Mouse (Mus musculus) left cerebral cortex, adult 18-20 months (tissue): ENCODE results near the gene Sytl2. TPM values are rescaled to one million over a fixed set of nuclear protein-coding genes. Genes with fewer than 3 reads are reported as not detected.

Experiments used
- DNase-seq, 2 experiments: peaks; one replicate each; pipeline ENCODE4 v3.0.0; 2021 to 2022; ENCODE audit warnings: low spot score in 2 of 2, mixed read lengths in 1 of 2
- total RNA-seq, 2 experiments: library from RNA; stranded (reverse); gene quantifications; 2 replicates each; pipeline ENCODE4 v1.2.3; 2021

Sytl2 gene
- total RNA-seq, 2 experiments from 2014 or later = 75.7 to 76.7 TPM

DNA sequence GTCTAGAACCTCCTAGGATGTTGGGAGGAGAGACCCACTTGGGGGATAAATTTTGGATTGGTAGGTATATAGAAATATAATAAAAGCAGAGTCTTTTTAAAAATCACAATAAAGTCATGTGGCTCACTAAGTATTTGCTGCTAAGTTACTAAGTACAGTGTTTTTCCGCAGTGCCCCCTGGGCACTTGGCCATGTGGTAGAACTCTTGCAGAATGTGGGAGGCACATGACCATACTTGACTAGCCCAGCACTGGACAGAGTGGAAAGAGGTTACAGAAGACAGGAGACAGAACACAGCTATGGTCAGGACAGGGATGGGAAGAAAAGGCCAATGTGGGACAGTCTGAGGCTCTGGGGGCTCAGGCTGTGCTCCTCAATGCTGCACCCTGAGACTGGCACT, 4.9 kb downstream of the Sytl2 start:
- no peak for DNase-seq

DNA sequence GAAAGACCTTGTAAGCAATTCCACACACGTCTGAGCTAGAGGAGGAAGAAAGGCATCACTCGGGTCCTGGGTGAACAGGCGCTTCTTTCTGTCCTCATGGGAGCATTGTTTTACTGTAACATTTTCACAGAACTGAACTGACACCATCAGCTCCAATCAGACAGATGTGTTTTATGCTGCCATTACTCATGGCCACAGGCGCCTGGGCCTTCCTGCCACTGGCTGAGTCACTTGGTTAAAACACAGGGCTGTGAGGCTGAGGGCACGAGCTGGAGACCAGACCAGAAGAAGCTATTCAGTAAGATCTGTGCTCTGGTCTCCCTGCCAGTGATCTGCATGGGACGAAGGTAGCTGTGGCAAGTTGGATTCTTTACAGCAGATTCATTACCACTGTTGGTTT, 6.0 kb downstream of the Sytl2 start:
- no peak for DNase-seq

DNA sequence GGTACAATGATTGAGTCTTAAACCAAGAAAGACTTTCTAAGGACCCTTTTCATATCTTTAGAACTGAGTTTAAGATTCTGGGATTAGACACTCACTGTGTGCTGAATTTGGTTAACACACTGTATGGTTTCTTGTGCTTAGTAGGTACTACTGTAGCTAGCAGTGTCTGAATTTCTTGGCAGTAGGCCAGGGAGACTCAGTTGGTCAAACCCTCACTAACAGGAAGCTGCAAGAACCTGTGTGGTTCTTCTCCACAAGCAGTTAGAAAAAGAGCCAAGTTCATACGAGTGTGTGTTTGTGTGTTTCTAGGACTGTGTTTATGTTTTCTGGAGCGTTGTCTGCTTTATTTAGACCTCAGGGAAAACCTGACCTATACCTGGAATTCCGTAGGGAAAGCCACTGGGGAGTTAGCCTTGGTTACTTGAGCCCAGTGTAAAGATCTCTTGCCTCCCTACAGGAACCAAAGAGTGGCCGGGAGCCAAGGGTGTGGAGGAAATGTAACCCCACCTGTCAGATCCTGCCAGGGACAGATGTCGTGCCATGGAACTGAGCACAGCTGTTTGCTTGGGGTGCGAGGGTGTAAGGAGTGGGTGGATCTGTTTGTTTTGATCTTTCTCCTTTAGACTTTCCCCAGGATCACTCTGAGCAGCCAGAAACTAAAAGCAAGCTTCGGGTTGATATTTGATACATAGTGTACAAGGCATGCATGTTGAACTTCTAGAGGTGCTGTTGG, 10.3 kb downstream of the Sytl2 start:
- no peak for DNase-seq

DNA sequence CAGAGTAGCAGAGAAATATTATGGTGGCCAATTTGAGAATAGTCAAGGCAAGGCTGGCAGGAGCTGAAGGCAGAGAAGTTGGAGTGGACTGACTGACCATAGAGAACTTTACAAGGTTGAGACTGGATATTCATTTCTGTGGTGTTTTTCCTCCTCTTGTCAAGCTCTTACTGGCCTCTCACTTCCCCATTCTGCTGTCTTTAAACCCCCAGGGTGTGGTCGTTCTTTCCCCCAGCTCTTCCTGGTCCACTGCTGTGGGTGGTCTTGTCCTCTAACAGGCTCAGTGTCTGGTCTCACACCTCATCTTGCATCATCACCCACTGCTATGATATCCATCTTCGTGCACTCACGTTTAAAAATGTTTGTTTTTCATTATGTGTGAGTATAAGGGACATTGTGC, 11.4 kb downstream of the Sytl2 start:
- DNase-seq = no peak

DNA sequence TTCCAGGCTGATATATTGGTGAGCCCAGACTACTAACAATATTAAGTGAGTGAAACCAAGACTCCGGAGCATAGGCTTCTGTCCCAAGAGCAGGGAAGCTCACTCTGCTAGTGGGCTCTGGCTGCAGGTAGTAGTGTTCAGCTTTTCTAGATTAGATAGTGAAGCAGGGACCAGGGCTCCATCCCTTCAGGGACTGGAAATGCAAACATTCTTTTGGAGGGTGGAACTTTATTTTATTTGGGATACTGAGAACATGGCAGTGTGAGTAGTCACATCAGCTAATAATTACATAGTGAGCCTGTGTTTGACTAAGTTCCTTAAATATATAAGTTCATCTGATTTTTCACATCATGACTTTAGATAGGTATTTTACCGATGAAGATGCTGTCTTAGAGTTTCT, 14.8 kb downstream of the Sytl2 start:
- no peak for DNase-seq

DNA sequence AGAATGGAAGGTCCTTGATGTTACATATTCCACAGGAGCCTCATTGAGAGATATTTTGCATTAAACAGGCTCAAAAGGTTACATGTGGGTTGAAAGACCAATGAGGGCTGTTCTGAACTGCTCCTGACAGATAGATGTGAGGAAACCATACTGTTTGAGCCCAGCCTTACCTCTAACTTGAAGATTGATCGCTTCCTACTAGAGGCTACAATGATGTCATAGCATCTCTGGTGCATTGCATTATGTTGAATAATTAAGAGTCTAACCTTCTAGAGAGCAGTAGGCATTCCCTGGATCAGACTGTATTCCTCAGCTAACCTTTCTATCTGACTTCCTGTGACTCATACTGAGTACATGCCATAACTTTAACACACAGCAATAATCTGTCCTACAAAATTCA, 17.4 kb downstream of the Sytl2 start:
- no peak for DNase-seq

DNA sequence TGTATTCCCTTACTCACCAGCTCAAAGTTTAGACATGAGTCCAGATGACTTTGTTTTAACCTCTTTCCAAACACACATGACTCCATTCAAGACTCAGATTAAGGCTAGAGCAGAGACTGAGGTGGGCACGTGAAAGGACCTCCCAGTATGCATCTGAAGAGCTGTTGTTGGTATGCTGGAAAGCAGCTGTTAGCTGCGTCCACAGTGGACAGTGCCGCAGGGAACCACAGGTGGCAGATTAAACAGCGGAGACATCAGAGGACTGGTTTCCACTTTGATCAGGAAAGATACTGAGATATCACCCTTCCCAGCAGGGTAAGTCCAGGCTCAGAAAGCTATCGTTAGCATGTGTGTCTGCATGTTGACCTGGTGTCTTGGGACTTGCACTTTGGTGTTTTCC, 18.1 kb downstream of the Sytl2 start:
- no peak for DNase-seq

DNA sequence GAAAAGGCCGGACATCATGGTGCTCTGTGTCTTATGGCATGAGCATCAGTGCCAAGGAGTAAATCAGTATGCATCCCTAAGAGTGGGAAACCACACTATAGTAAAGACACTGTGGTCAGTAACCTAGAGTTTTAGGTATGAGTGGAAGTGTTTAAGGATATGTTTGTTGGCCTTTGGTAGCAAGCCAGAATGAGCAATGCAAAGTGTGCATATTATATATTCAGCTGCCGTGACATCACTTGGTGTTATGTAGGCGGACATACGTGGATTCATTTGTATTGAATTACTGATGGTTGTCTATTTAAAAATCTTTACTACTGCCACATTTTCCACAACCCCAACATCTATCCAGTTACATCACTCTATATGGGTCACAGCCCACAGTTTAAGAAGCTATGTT, 23.1 kb downstream of the Sytl2 start:
- DNase-seq = no peak

DNA sequence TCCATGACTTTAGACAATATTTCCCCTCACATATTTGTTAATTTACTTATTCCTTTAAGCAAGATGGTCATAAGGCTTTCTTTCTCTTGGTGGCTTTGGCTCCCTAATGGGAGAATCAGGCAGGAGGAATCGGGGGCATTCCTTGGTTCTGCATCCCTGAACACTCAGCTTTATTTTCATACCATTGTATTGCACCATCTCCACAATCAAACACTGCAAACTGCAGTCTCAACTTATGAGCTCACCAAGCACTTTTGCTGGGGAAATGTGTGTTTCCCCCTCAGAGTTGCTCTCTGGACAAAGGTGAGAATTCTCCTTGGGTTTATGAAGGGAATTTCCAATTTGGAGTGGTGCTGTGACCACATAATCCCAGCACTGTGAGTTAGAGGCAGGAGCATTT, 28.1 kb downstream of the Sytl2 start:
- DNase-seq = no peak

DNA sequence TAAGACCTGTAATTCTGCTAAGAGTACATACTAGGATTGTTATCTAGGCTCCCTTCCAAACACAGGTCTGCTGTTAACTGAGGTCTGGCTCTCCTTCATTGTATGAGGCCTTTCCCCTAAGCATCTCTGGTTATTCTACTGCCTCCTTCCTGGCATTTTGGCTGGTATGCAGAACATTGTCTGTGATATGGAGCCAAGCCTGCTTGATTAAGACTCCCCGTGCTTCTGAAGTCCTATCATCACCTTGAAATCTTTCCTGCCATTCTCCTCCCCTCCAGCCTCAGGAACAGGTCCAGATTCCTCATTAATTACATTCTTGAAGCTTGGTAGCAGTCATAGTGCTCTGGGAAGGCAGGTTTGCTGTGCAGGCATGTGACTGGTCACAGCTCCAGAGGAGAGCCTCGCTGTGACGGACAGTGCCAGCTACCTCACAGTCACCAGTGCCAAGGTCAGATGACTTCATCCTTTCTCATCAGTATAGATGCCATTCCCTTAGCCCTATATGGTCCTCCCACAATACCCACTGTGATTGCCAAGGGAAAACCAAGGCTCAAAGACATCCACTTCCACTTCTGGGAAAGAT, 30.5 kb downstream of the Sytl2 start:
- no peak for DNase-seq

DNA sequence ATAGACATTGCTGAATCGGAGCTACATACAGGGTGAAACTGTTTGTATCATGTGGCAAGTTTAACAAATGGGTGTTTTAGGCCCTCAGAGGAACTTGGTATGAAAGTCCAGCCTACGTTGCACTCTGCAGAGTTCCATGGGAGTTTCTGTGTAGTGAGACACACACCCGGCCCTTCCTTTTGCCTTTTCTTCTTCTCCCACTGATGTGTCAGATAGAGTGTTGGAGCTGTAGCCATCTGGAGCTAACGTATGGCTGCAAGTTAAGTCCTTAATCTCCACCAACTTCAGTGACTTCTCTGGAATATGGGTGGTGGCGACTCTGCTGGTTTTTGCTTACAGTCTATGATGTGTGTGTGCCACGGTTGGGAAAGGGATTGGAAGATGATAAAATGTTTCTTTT, 32.3 kb downstream of the Sytl2 start:
- DNase-seq = no peak

DNA sequence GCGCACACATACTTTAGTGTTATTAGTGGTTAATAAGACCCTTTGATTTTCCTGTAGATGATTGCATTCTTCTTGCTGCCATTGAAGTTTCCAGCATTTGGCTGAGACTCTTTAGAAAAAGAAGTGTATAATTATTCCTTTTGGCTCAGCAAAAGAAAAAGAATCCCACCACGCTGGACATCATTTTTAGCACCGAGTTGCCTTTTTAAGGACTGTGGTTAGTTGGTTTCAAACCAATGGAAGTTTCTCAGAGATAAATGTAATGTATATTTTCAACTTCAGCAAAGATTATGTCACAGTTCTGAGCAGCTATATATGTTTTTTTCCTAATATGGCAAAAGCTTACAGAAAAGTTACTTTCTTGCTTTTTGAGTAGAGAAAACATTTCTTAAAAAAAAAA, 32.8 kb downstream of the Sytl2 start:
- DNase-seq = no peak

DNA sequence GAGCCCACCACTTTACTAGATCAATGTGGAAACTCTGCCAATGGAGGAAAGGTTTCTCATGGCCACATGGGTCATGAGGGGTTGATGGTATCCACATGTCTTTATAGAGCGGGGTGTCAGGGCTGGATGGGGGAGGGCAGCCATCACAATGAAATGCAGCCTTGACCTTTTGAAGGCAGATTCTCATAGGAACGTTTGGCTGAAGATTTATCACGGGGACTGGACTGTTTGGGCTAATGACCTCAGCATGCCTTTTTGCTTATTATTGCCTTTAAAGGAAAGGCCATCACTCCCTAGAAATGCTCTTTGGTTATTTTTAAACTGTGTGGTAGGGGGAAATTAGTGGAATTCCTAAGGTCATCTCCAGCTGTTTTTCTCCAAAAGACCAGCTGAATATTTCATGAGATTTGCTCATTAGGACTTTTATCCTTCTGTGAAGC, 33.7 kb downstream of the Sytl2 start:
- DNase-seq = no peak

DNA sequence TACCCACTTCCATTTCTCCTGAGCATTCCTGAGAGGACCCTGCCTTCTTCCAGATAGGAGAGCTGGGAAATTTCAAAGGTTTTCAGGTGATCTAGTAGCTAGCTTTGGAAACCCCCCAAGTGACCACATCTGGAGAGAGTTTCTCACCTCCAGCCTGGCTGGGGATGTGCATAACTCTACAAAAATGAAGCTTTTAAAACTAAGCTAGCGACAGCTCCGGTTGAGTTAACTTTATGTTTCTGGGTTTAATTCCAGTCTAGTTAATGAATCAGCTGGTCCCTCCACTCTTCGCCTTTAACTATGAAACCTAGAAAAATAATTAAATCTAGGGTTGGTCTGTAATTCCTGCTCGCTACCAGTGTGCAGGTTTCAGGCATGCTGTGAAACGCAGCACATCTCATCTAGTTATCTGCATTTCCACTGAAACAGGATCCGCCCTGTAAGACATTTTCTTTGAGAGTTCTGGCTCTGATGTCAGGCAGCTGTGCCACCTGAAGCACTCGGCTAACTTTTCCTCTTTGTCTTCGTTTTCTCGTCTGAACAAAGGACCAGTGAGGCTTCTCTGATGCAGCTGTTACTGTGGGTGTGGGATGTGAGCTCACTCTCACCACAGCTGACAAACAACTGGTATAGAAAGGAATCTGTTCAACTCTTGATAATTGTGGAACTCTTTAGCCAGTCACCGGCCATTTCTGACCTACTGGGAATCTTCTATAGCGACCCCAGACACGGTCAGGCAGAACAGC, 39.3 kb downstream of the Sytl2 start:
- DNase-seq = no peak

DNA sequence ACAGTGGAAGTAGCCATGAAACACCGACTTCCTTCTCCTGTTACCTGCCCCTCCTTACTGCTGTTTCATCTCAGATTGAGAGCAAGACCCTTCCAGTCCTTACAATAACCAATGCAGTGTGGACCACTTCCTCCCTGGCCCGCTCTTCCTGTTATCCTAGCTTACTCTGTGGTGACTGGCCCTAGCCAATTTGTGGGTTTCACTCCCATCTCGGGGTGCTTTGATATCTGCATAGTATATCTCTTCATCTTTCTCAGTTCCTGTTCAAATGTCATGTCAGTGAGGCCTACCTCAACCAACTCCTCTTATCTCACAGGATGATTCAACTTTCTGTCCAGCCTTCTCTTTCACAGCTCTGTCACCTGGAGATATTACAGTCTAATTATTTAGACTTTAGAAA, 42.9 kb downstream of the Sytl2 start:
- no peak for DNase-seq

DNA sequence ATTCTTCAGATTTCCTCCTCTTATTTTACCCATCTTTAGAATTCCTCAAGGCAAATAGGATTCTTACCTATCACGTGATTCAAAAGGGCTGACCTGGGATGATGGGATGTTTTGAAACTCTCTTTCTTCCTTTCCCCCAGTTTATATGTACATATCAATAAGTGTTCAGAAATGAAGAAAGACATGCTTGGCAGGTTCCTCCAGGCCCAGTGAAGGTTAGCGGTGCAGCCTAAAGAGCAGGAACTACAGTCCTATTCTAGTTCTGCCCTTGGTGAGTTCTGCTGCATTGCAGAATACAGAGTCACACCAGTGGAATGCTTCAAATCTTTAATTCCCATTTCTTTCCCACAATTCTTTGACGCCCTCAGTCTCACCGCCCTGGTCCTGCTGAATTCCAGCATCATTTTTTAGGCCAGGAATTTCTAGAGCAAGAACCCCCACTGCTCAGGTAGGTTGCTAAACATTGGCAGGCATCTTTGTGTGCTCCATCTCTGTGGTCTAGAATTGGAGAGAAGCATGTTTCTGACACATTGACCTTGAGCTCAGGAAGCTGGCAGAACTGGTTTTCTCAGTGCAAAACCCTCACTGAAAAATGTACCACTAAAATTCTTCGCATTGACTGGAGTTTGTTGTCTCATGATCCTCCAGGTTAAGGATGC, 45.9 kb downstream of the Sytl2 start:
- no peak for DNase-seq

DNA sequence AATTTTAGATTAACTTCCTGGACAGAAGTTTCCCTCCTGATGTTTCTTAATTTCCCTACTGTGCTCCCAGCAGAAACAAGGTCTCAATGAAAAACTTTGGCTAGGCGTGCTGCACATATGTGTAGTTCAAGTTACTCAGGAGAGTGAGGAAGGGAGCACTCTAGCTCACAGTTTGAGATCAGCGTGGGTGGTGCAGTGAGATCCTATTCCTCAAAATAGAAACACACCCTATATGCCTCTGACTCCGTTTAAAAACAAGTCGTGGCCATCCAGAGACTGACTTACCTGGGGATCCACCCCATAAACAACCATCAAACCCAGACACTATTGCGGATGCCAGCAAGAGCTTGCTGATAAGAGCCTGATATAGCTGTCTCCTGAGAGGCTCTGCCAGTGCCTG, 47.0 kb downstream of the Sytl2 start:
- DNase-seq = peak; percentile 28 to 51

DNA sequence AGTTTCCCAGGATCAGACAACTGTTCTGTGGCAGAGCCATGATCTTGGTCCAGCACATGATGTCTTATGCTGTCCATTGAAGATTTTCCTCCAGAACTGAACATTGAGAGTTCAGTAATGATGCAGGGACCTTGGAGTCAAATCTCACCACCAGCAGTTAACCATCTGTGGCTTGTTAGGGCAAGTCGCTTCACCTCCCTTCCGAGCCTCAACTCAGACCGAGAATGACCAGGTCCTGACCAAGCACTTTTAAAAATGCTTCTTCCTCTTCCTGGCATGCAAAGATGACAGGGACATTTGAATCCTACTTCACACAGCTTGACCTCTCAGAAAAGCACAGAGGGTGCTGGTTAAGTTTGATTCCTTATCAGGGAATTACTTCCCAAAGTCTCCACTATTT, 50.1 kb downstream of the Sytl2 start:
- DNase-seq = no peak

DNA sequence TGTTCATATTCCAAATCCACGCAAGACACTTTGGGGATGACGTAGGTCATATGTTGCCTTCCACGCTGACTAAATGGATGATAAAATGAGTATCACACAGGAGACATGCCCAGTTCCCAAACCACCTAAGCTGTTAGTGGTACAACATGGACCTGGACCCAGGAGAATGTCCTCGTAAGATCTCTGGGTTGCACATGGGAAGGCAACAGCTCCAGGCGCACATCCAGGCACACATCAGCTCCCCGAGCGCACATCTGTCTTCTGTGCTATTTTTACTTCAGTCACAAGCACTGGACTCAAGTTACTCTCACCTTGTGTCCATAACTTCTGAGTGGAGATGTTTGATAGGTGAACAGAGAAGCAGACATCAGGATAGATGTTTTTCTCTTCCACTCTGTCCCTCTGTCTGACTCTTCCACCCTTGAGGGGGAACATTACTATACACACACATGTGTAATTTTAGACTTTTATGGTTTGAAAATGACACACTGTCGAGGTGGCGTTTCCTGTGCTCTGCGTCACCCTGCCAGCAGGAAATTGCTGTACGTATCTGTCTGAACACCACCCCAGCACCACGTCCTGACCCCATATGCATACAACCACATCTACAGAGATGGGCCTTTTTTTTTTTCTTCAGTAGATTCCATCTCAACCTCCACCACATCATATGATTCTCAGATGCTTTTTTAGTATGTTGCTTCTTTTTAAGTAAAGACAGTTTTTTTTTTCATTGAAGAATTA, 51.6 kb downstream of the Sytl2 start:
- DNase-seq = no peak

DNA sequence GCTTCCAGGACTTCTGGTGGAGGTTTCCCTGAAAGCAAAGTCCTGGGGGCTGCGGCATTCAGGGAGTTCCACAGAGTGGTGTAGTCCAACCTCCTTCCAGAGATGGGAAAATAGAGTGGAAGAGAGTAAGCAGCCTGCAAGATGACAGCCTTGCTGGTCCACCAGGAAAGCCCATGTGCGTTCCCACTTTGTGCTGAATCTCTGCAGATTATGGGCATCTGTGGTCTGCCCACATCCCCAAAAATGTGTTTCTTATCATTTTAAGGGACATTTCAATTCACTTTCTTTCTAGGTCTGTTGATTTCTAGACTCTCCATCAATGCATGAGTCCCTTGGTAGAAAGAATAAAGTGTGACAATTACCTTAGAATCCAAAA, 52.2 kb downstream of the Sytl2 start:
- no peak for DNase-seq

DNA sequence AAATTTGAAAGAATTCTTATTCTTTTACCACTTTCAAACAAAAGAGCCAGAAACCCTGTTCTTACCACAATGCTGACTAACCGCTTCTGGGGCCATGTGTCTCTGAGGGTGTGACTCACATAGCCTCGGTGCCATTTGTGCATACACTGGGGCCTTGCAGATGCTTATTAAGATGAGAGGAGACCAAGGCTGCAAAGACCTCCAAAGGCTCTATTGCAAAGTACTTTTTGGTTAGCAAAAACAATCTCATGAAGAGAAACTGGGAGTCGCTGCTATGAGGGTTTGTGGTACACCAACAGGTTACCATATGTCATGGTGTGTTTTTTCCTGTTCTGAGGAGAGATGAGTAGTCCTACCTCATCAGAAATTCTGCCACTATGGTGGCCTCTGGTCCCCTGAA, 53.4 kb downstream of the Sytl2 start:
- no peak for DNase-seq
